Mouse (Mus musculus) forebrain, embryonic 12.5 days (tissue): ENCODE measurements around the gene Zfp319. TPM values are rescaled to one million over a fixed set of nuclear protein-coding genes. Genes with fewer than 3 reads are reported as not detected.
A peak's percentile ranks its signal among the peaks of the same experiment; 100 is the strongest.

Source experiments
- ATAC-seq: fragments of 200-750 bp; cut with Nextera tagmentation; 2 replicates; pipeline ENCODE4 v1.8.0; 2017; ENCODE audit warnings: moderate TSS enrichment; ENCODE audit not compliant: low FRiP score
- H3K27ac ChIP-seq: fragments of 300-500 bp; sonication (generic); 2 replicates; pipeline ENCODE4 v1.5.1; 2016; ENCODE audit warnings: mild to moderate bottlenecking
- H3K27me3 ChIP-seq: fragments of 300-500 bp; sonication (generic); 2 replicates; pipeline ENCODE4 v1.6.1; 2016; ENCODE audit warnings: mild to moderate bottlenecking
- H3K36me3 ChIP-seq: fragments of 300-500 bp; sonication (generic); replicated peaks from 2 replicates; pipeline ENCODE4 v1.6.1; 2016; ENCODE audit warnings: mild to moderate bottlenecking
- H3K4me1 ChIP-seq: fragments of 300-500 bp; sonication (generic); 2 replicates; pipeline ENCODE4 v1.6.1; 2016
- H3K4me2 ChIP-seq: fragments of 300-500 bp; sonication (generic); 2 replicates; pipeline ENCODE4 v1.6.1; 2016; ENCODE audit warnings: mild to moderate bottlenecking, moderate library complexity
- H3K4me3 ChIP-seq: fragments of 300-500 bp; sonication (generic); replicated peaks from 2 replicates; pipeline ENCODE4 v1.5.1; 2016; ENCODE audit warnings: mild to moderate bottlenecking
- H3K9ac ChIP-seq: fragments of 300-500 bp; sonication (generic); 2 replicates; pipeline ENCODE4 v1.6.1; 2016; ENCODE audit warnings: mild to moderate bottlenecking
- H3K9me3 ChIP-seq: fragments of 300-500 bp; sonication (generic); 2 replicates; pipeline ENCODE4 v1.6.1; 2016
- WGBS: fragments of 180-500 bp; shearing (Covaris S2); methylation state at CpG from one replicate; pipeline ENCODE4 v1.1.7; 2016; 5-methylcytosine and 5-hydroxymethylcytosine counted together
- polyA plus RNA-seq: library from polyadenylated mRNA; unstranded; fragments of >200 nt; fragmentation: Nextera tagmentation; extraction: Ambion mirVana; gene quantifications from 2 replicates; pipeline ENCODE4 v1.2.1, GENCODE M21; 2016

Gene Zfp319
- polyA plus RNA-seq, 1 experiment from 2014 or later, result 18.1 TPM

GRCm38 (mm10) chr8:95346643-95347545 lies 15.1 kb upstream of the Zfp319 start:
- Histone ChIP-seq H3K4me3 (no peak overlapping the region), H3K36me3 (peaks cover 16% of the 10 kb centered on the region), H3K9me3 (no peaks in the 10 kb centered on the region), H3K9ac (no peak overlapping the region), H3K4me1 (peaks cover 15% of the 10 kb centered on the region), H3K4me2 (no peak overlapping the region), H3K27me3 (0 out of 2 replicates have a peak, but pooled peaks cover 4% of the 10 kb centered on the region), H3K27ac (no peak overlapping the region)
- ATAC-seq, result peak; percentile 66
- WGBS, result 39% methylated on average over 8 of the region's 8 CpGs

- no peaks in the 10 kb centered on the region for H3K27me3 ChIP-seq
- no peak overlapping the region for H3K4me3 ChIP-seq
- no peak overlapping the region for H3K27ac ChIP-seq
- no peaks in the 10 kb centered on the region for H3K9me3 ChIP-seq
- ATAC-seq, result no peak
- peaks cover 21% of the 10 kb centered on the region for H3K36me3 ChIP-seq
- no peak overlapping the region for H3K4me2 ChIP-seq
- H3K9ac ChIP-seq, result no peak overlapping the region
- H3K4me1 ChIP-seq, result peaks cover 5% of the 10 kb centered on the region; the same call in 1 of the 2 replicates
- 73% methylated on average over 6 of the region's 6 CpGs for WGBS
These were observed 12.9 kb upstream of the Zfp319 start for GRCm38 (mm10) chr8:95344668-95345067.

GRCm38 (mm10) chr8:95341721-95342120 lies 10.0 kb upstream of the Zfp319 start:
- Histone ChIP-seq H3K27me3 (no peaks in the 10 kb centered on the region), H3K4me3 (no peak overlapping the region), H3K9ac (no peak overlapping the region), H3K27ac (no peak overlapping the region), H3K4me1 (no peaks in the 10 kb centered on the region), H3K9me3 (no peaks in the 10 kb centered on the region), H3K4me2 (no peak overlapping the region), H3K36me3 (peaks cover 30% of the 10 kb centered on the region)
- 60% methylated on average over 5 of the region's 5 CpGs for WGBS
- ATAC-seq, result no peak

GRCm38 (mm10) chr8:95336363-95336762 lies 4.6 kb upstream of the Zfp319 start:
- H3K27me3 ChIP-seq, result no peaks in the 10 kb centered on the region
- ATAC-seq, result no peak
- H3K36me3 ChIP-seq, result peaks cover 26% of the 10 kb centered on the region

GRCm38 (mm10) chr8:95335706-95336105 lies 4.0 kb upstream of the Zfp319 start:
- H3K36me3 ChIP-seq, result peaks cover 26% of the 10 kb centered on the region
- H3K4me1 ChIP-seq, result peaks cover 9% of the 10 kb centered on the region
- no peak overlapping the region for H3K4me2 ChIP-seq
- WGBS, result 88% methylated on average over 1 of the region's 1 CpGs
- H3K27me3 ChIP-seq, result no peaks in the 10 kb centered on the region
- no peak overlapping the region for H3K9ac ChIP-seq
- no peaks in the 10 kb centered on the region for H3K9me3 ChIP-seq
- no peak overlapping the region for H3K4me3 ChIP-seq
- no peak overlapping the region for H3K27ac ChIP-seq
- no peak for ATAC-seq

More at GRCm38 (mm10) chr8:95336363-95336762, 4.6 kb upstream of the Zfp319 start:
- Histone ChIP-seq H3K4me3 (no peak overlapping the region), H3K27ac (no peak overlapping the region), H3K4me1 (peaks cover 7% of the 10 kb centered on the region; the same call in 1 of the 2 replicates), H3K9ac (no peak overlapping the region), H3K9me3 (no peaks in the 10 kb centered on the region), H3K4me2 (no peak overlapping the region)

- Histone ChIP-seq H3K9me3 (no peaks in the 10 kb centered on the region), H3K27me3 (no peaks in the 10 kb centered on the region), H3K36me3 (peaks cover 36% of the 10 kb centered on the region), H3K27ac (peak overlapping the region; percentile 97), H3K4me3 (peak overlapping the region; percentile 81), H3K4me1 (peaks cover 20% of the 10 kb centered on the region), H3K4me2 (peak overlapping the region; percentile 87), H3K9ac (peak overlapping the region; percentile 95)
- WGBS, result 30% methylated on average over 21 of the region's 21 CpGs
- ATAC-seq, result no peak; the same call in 1 of the 2 replicates
These were observed 868 bp upstream of the Zfp319 start for GRCm38 (mm10) chr8:95332437-95333199.

GRCm38 (mm10) chr8:95331156-95331719 lies 512 bp downstream of the Zfp319 start:
- H3K4me1 ChIP-seq, result peaks cover 20% of the 10 kb centered on the region
- H3K9ac ChIP-seq, result peak overlapping the region; percentile 95
- peak overlapping the region; percentile 97 for H3K27ac ChIP-seq
- H3K27me3 ChIP-seq, result no peaks in the 10 kb centered on the region
- peak overlapping the region; percentile 87 for H3K4me2 ChIP-seq
- peak; percentile 60 for ATAC-seq
- H3K9me3 ChIP-seq, result no peaks in the 10 kb centered on the region
- WGBS, result under 1% methylated on average over 38 of the region's 38 CpGs
- peak overlapping the region; percentile 81 for H3K4me3 ChIP-seq
- peaks cover 48% of the 10 kb centered on the region for H3K36me3 ChIP-seq

GRCm38 (mm10) chr8:95330367-95330766 lies 1.4 kb downstream of the Zfp319 start:
- Histone ChIP-seq H3K27ac (0 out of 2 replicates have a peak overlapping the region, but pooled peaks have one; percentile 97), H3K4me1 (peaks cover 20% of the 10 kb centered on the region), H3K36me3 (peaks cover 56% of the 10 kb centered on the region), H3K4me3 (peak overlapping the region; percentile 81), H3K9me3 (no peaks in the 10 kb centered on the region), H3K4me2 (peak overlapping the region; percentile 87), H3K27me3 (no peaks in the 10 kb centered on the region), H3K9ac (peak overlapping the region; percentile 95)
- no peak for ATAC-seq
- WGBS, result 74% methylated on average over 1 of the region's 1 CpGs

- H3K36me3 ChIP-seq, result peaks cover 64% of the 10 kb centered on the region
These were observed 3.8 kb downstream of the Zfp319 start for GRCm38 (mm10) chr8:95327866-95328465.

GRCm38 (mm10) chr8:95326822-95327221 lies 4.9 kb downstream of the Zfp319 start:
- Histone ChIP-seq H3K4me1 (peaks cover 14% of the 10 kb centered on the region), H3K36me3 (peaks cover 64% of the 10 kb centered on the region)
- 94% methylated on average over 5 of the region's 5 CpGs for WGBS

More at GRCm38 (mm10) chr8:95327866-95328465, 3.8 kb downstream of the Zfp319 start:
- no peak for ATAC-seq
- Histone ChIP-seq H3K4me1 (peaks cover 18% of the 10 kb centered on the region), H3K27me3 (no peaks in the 10 kb centered on the region), H3K9ac (no peak overlapping the region), H3K27ac (no peak overlapping the region), H3K4me3 (no peak overlapping the region), H3K9me3 (no peaks in the 10 kb centered on the region), H3K4me2 (no peak overlapping the region)
- WGBS, result 87% methylated on average over 43 of the region's 46 CpGs

GRCm38 (mm10) chr8:95324646-95325045 lies 7.1 kb downstream of the Zfp319 start:
- Histone ChIP-seq H3K4me3 (no peak overlapping the region), H3K36me3 (peaks cover 62% of the 10 kb centered on the region), H3K9me3 (no peaks in the 10 kb centered on the region), H3K27me3 (peaks cover 16% of the 10 kb centered on the region), H3K9ac (no peak overlapping the region), H3K4me1 (peaks cover 11% of the 10 kb centered on the region), H3K27ac (no peak overlapping the region), H3K4me2 (no peak overlapping the region)
- WGBS, result 42% methylated on average over 5 of the region's 5 CpGs
- ATAC-seq, result no peak

More at GRCm38 (mm10) chr8:95326822-95327221, 4.9 kb downstream of the Zfp319 start:
- Histone ChIP-seq H3K27me3 (no peaks in the 10 kb centered on the region), H3K9ac (no peak overlapping the region), H3K27ac (no peak overlapping the region), H3K4me2 (no peak overlapping the region), H3K4me3 (no peak overlapping the region), H3K9me3 (no peaks in the 10 kb centered on the region)
- no peak for ATAC-seq
